Mouse (Mus musculus) spleen, adult 2 months (tissue): ENCODE measurements around the gene Rreb1.

Source experiments
- CTCF ChIP-seq: fragments of 200-500 bp; IDR thresholded peaks from 2 replicates; pipeline ENCODE4 v1.5.1; 2011; ENCODE audit warnings: mild to moderate bottlenecking, inconsistent platforms; ENCODE audit not compliant: insufficient read depth, insufficient read length, insufficient replicate concordance; ENCODE audit errors: extremely low read depth
- POLR2A ChIP-seq: fragments of 200-500 bp; IDR thresholded peaks from 2 replicates; pipeline ENCODE4 v1.6.1; 2011; ENCODE audit warnings: low read depth, low read length, inconsistent platforms

- TF ChIP-seq POLR2A (no peak), CTCF (no peak)
Measured at GRCm38 (mm10) chr13:37827996-37828579, 49.9 kb downstream of the Rreb1 start.
